Mouse (Mus musculus) hindbrain, embryonic 16.5 days (tissue): ENCODE data around the gene Snrpa. TPM values are rescaled to one million over a fixed set of nuclear protein-coding genes. Genes with fewer than 3 reads are reported as not detected.

Source experiments
- ATAC-seq: fragments of 200-750 bp; cut with Nextera tagmentation; 2 replicates; pipeline ENCODE4 v1.8.0; 2017; ENCODE audit warnings: moderate TSS enrichment, moderate library complexity
- H3K27ac ChIP-seq: fragments of 300-500 bp; sonication (generic); 2 replicates; pipeline ENCODE4 v1.5.1; 2014; ENCODE audit warnings: low read depth, mild to moderate bottlenecking, control low read depth, low read length, moderate library complexity
- H3K27me3 ChIP-seq: fragments of 300-500 bp; sonication (generic); replicated peaks from 2 replicates; pipeline ENCODE4 v1.6.1; 2014; ENCODE audit warnings: low read length; ENCODE audit not compliant: control insufficient read depth, insufficient read depth
- H3K36me3 ChIP-seq: fragments of 300-500 bp; sonication (generic); 2 replicates; pipeline ENCODE4 v1.6.1; 2014; ENCODE audit warnings: mild to moderate bottlenecking, low read length, moderate library complexity, mixed read lengths; ENCODE audit not compliant: control insufficient read depth, insufficient read depth
- H3K4me1 ChIP-seq: fragments of 300-500 bp; sonication (generic); 2 replicates; pipeline ENCODE4 v1.6.1; 2014; ENCODE audit warnings: low read depth, low read length; ENCODE audit not compliant: control insufficient read depth, insufficient read depth
- H3K4me2 ChIP-seq: fragments of 300-500 bp; sonication (generic); 2 replicates; pipeline ENCODE4 v1.6.1; 2014; ENCODE audit warnings: mild to moderate bottlenecking, low read length, control low read depth, moderate library complexity
- H3K4me3 ChIP-seq: fragments of 300-500 bp; sonication (generic); 2 replicates; pipeline ENCODE4 v1.5.1; 2014; ENCODE audit warnings: mild to moderate bottlenecking, low read length, control low read depth, moderate library complexity
- H3K9ac ChIP-seq: fragments of 300-500 bp; sonication (generic); 2 replicates; pipeline ENCODE4 v1.6.1; 2014; ENCODE audit warnings: low read depth, mild to moderate bottlenecking, control low read depth, low read length, moderate library complexity
- H3K9me3 ChIP-seq: fragments of 300-500 bp; sonication (generic); 2 replicates; pipeline ENCODE4 v1.6.1; 2014; ENCODE audit warnings: mild to moderate bottlenecking, low read length, moderate library complexity; ENCODE audit not compliant: control insufficient read depth
- WGBS: fragments of 180-500 bp; shearing (Covaris S2); extraction: QIAGEN DNeasy Blood & Tissue Kit; methylation state at CpG from one replicate; pipeline ENCODE4 v1.1.7; 2014; 5-methylcytosine and 5-hydroxymethylcytosine counted together
- microRNA counts: library from miRNA; unstranded; fragments of <30 nt; microRNA quantifications from one replicate; lab custom pipeline; 2016
- microRNA-seq: library from miRNA; unstranded; fragments of <30 nt; microRNA quantifications from one replicate; pipeline ENCODE4, GENCODE M21; 2017
- polyA plus RNA-seq: library from polyadenylated mRNA; unstranded; fragments of >200 nt; fragmentation: Nextera tagmentation; extraction: Ambion mirVana; gene quantifications from 2 replicates; pipeline ENCODE4 v1.2.1, GENCODE M21; 2015

Snrpa gene
- polyA plus RNA-seq, 1 experiment from 2014 or later = 177 TPM

DNA sequence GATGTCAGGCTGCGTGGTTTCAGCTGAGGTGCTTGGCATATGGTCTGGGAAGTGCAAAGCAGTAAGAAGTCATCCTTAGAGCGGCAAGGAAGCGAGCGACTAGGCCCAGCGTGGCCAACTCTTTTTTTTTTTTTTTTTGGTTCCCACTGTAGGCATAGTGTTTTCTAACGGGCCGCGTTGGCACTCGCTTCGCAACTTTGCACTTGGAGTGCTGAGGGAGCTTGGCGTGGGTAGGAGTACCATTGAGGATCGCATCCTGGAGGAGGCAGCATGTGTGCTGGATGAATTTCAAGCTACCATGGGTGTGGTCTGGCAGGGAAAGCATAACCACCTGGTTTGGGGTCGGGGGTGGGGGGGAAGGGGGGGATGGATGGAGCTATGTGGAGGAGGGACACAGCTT, 40.1 kb downstream of the Snrpa start:
- Histone ChIP-seq H3K4me1 (peaks cover 12% of the 10 kb centered on the region), H3K27ac (no peak overlapping the region), H3K27me3 (no peaks in the 10 kb centered on the region), H3K4me3 (no peak overlapping the region), H3K36me3 (peaks cover 26% of the 10 kb centered on the region), H3K9ac (no peak overlapping the region), H3K9me3 (no peaks in the 10 kb centered on the region), H3K4me2 (no peak overlapping the region)
- WGBS = 82% methylated on average over 13 of the region's 13 CpGs
- no peak for ATAC-seq

GRCm38 (mm10) chr7:27153205-27153764, 42.8 kb downstream of the Snrpa start, which contains the start of gene Cyp2t4:
Gene Cyp2t4, plus strand, starts transcription at chr7:27153714.
- 73% methylated on average over 10 of the region's 10 CpGs for WGBS

More at GRCm38 (mm10) chr7:27153205-27153764, 42.8 kb downstream of the Snrpa start, which contains the start of gene Cyp2t4:
- no peak within 1 kb of the TSS for H3K4me2 ChIP-seq
- H3K9me3 ChIP-seq = no peaks in the 10 kb centered on the region
- H3K9ac ChIP-seq = no peak within 1 kb of the TSS
- no peak within 1 kb of the TSS for H3K4me3 ChIP-seq
- peaks cover 12% of the 10 kb centered on the region for H3K36me3 ChIP-seq
- no peaks in the 10 kb centered on the region for H3K4me1 ChIP-seq
- no peak within 1 kb of the TSS for H3K27ac ChIP-seq
- no peak for ATAC-seq
- no peaks in the 10 kb centered on the region for H3K27me3 ChIP-seq

MicroRNAs encoded within 50 kb of the gene (microRNA counts, 519-probe panel; counts per million panel counts)
- microRNA mmu-miR-1191 (lab: Ali Mortazavi, UCI) = 1,140 counts per million, percentile 8 among the panel's probes with 10 or more counts

Small RNA genes within 50 kb of the gene (microRNA-seq; reads per million reads assigned to microRNA genes)
- gene Mir1191 (1.2 reads per million), gene Mir3101 (0.62 reads per million)

Other genes with a start within 250 kb of the Snrpa start
- gene Cyp2a12, start 167.2 kb downstream of the Snrpa start, polyA plus RNA-seq = not detected in 2 replicates
- 0.16 and 0.34 TPM in 2 replicates for gene Cyp2f2, start 76.4 kb downstream of the Snrpa start, polyA plus RNA-seq
- 0.13 and 0.30 TPM in 2 replicates for gene Cyp2t4, start 42.6 kb downstream of the Snrpa start, polyA plus RNA-seq
- 92.7 and 102 TPM in 2 replicates for gene Egln2, start 29.5 kb downstream of the Snrpa start, polyA plus RNA-seq
- gene Rab4b, start 17.4 kb downstream of the Snrpa start, polyA plus RNA-seq = 112 and 118 TPM in 2 replicates
- not detected in 2 replicates for gene Gm21983, start 15.2 kb downstream of the Snrpa start, polyA plus RNA-seq
- gene Mia, start 15.1 kb downstream of the Snrpa start, polyA plus RNA-seq = 30.3 and 40.5 TPM in 2 replicates
- gene BC024978, start 490 bp downstream of the Snrpa start, polyA plus RNA-seq = 2.7 and 3.7 TPM in 2 replicates
- 5.7 and 5.9 TPM in 2 replicates for gene Itpkc, start 32.4 kb upstream of the Snrpa start, polyA plus RNA-seq
- gene Coq8b, start 36.8 kb upstream of the Snrpa start, polyA plus RNA-seq = 21.8 and 23.9 TPM in 2 replicates
- 54.4 and 59.5 TPM in 2 replicates for gene Numbl, start 62.2 kb upstream of the Snrpa start, polyA plus RNA-seq
- gene Ltbp4, start 141.4 kb upstream of the Snrpa start, polyA plus RNA-seq = 14.1 and 17.2 TPM in 2 replicates
- 31.6 and 38.0 TPM in 2 replicates for gene Shkbp1, start 159.7 kb upstream of the Snrpa start, polyA plus RNA-seq
- not detected in 2 replicates for gene Gm20479, start 161.1 kb upstream of the Snrpa start, polyA plus RNA-seq